Mouse (Mus musculus) myocyte (in vitro differentiated cells): ENCODE data around the gene Cdt1. TPM values are rescaled to one million over a fixed set of nuclear protein-coding genes. Genes with fewer than 3 reads are reported as not detected.

ENCODE experiments used
- H3K27me3 ChIP-seq: one replicate; pipeline ENCODE4 v1.6.1; 2011; ENCODE audit not compliant: control insufficient read depth, insufficient read depth, insufficient read length
- H3K36me3 ChIP-seq: one replicate; pipeline ENCODE4 v1.6.1; 2011; ENCODE audit not compliant: control insufficient read depth, insufficient read depth
- H3K4me2 ChIP-seq: one replicate; pipeline ENCODE4 v1.6.1; 2011; ENCODE audit warnings: low read depth, control low read depth
- H3K4me3 ChIP-seq: one replicate; pipeline ENCODE4 v1.5.1; 2011; ENCODE audit warnings: mild to moderate bottlenecking, control low read depth, moderate library complexity
- H3K79me2 ChIP-seq: one replicate; pipeline ENCODE4 v1.6.1; 2011; ENCODE audit not compliant: control insufficient read depth, insufficient read depth
- H3ac ChIP-seq: one replicate; pipeline ENCODE4 v1.6.1; 2011; ENCODE audit not compliant: control insufficient read depth, insufficient read length
- CEBPB ChIP-seq: IDR thresholded peaks from 2 replicates; pipeline ENCODE4 v1.6.1; 2011; ENCODE audit warnings: mild to moderate bottlenecking, moderate library complexity; ENCODE audit not compliant: poor library complexity, insufficient read depth, severe bottlenecking
- E2F4 ChIP-seq: IDR thresholded peaks from one replicate; pipeline ENCODE4 v1.6.1; 2011; ENCODE audit warnings: mild to moderate bottlenecking, control low read depth, moderate library complexity; ENCODE audit not compliant: insufficient read depth
- MAX ChIP-seq: IDR thresholded peaks from one replicate; pipeline ENCODE4 v1.6.1; 2011; ENCODE audit warnings: low read depth, mild to moderate bottlenecking, control low read depth
- MYOD1 ChIP-seq, 3 experiments: IDR thresholded peaks; one replicate each; pipeline ENCODE4 v1.6.1; 2011; ENCODE audit warnings: control low read depth in 2 of 3, low read depth in 2 of 3, mild to moderate bottlenecking in 2 of 3, moderate library complexity in 1 of 3; ENCODE audit not compliant: insufficient read length in 2 of 3, control insufficient read depth in 1 of 3
- MYOG ChIP-seq, 3 experiments: IDR thresholded peaks; one replicate each; pipeline ENCODE4 v1.6.1; 2011; ENCODE audit warnings: control low read depth in 2 of 3, low read depth in 2 of 3, mild to moderate bottlenecking in 2 of 3; ENCODE audit not compliant: insufficient read length in 2 of 3, control insufficient read depth in 1 of 3, insufficient read depth in 1 of 3
- POLR2A ChIP-seq: IDR thresholded peaks from one replicate; pipeline ENCODE4 v1.6.1; 2011; ENCODE audit warnings: low read depth, mild to moderate bottlenecking, control low read depth, moderate library complexity; ENCODE audit not compliant: insufficient read length
- POLR2AphosphoS2 ChIP-seq: IDR thresholded peaks from one replicate; pipeline ENCODE4 v1.6.1; 2011; ENCODE audit warnings: low read depth, control low read depth; ENCODE audit not compliant: insufficient read length
- REST ChIP-seq: IDR thresholded peaks from one replicate; pipeline ENCODE4 v1.6.1; 2011; ENCODE audit warnings: mild to moderate bottlenecking, control low read depth, moderate library complexity; ENCODE audit not compliant: insufficient read depth, insufficient read length
- SRF ChIP-seq: IDR thresholded peaks from one replicate; pipeline ENCODE4 v1.6.1; 2011; ENCODE audit warnings: low read depth; ENCODE audit not compliant: control insufficient read depth, insufficient read length
- TCF12 ChIP-seq: IDR thresholded peaks from one replicate; pipeline ENCODE4 v1.6.1; 2011; ENCODE audit warnings: mild to moderate bottlenecking, control low read depth; ENCODE audit not compliant: poor library complexity, insufficient read depth, severe bottlenecking
- TCF3 ChIP-seq: IDR thresholded peaks from one replicate; pipeline ENCODE4 v1.6.1; 2011; ENCODE audit warnings: low read depth, control low read depth; ENCODE audit not compliant: insufficient read length
- USF1 ChIP-seq: IDR thresholded peaks from one replicate; pipeline ENCODE4 v1.6.1; 2011; ENCODE audit warnings: low read depth, mild to moderate bottlenecking, control low read depth, moderate library complexity
- polyA plus RNA-seq: library from polyadenylated mRNA; unstranded; fragments of >200 nt; fragmentation: generic; extraction: Trizol; gene quantifications from one replicate; pipeline ENCODE4 v1.2.1, GENCODE M21; 2012; ENCODE audit warnings: missing spikeins

Gene Cdt1
- polyA plus RNA-seq, 1 experiment = 19.7 TPM

DNA sequence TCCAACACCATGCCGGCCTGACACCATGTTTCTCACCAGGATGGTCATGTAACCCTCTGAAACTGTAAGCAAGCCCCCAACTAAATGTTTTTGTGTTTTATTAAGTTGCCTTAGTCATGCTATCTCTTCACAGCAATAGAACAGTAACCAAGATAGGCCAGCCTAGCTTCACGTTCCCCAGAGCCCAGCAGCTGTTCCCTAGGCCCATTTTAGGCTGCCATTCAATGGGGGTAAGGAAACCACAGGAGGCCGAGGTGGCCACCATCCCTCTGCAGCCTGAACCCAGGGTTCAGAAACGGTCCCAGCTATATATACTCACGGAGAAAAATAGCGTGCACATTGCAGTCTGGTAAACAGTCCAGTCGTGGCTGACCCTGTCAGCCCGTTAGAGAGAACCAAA is 23.7 kb upstream of the Cdt1 start:
- H3K79me2 ChIP-seq = peaks cover 100% of the 10 kb centered on the region
- TF ChIP-seq MYOG (IDR thresholded peaks at IDR 0.05; ENCODE audit: control insufficient read depth in 1 of 3, insufficient read depth in 1 of 3, insufficient read length in 2 of 3, low read depth in 2 of 3) = peak in 2 of 3 experiments; percentile 75 to 85
- TF ChIP-seq SRF = peak; percentile 67
- TF ChIP-seq TCF12 = peak; percentile 23
- peak; percentile 55 to 81 (median 67) for TF ChIP-seq MYOD1 (IDR thresholded peaks at IDR 0.05; ENCODE audit: control insufficient read depth in 1 of 3, insufficient read length in 2 of 3, low read depth in 2 of 3)
- no peak for TF ChIP-seq POLR2AphosphoS2
- TF ChIP-seq USF1 = no peak
- H3K36me3 ChIP-seq = peaks cover 6% of the 10 kb centered on the region
- peak overlapping the region; percentile 24 for H3K4me2 ChIP-seq
- H3ac ChIP-seq = no peak overlapping the region
- H3K27me3 ChIP-seq = no peaks in the 10 kb centered on the region
- H3K4me3 ChIP-seq = no peak overlapping the region

DNA sequence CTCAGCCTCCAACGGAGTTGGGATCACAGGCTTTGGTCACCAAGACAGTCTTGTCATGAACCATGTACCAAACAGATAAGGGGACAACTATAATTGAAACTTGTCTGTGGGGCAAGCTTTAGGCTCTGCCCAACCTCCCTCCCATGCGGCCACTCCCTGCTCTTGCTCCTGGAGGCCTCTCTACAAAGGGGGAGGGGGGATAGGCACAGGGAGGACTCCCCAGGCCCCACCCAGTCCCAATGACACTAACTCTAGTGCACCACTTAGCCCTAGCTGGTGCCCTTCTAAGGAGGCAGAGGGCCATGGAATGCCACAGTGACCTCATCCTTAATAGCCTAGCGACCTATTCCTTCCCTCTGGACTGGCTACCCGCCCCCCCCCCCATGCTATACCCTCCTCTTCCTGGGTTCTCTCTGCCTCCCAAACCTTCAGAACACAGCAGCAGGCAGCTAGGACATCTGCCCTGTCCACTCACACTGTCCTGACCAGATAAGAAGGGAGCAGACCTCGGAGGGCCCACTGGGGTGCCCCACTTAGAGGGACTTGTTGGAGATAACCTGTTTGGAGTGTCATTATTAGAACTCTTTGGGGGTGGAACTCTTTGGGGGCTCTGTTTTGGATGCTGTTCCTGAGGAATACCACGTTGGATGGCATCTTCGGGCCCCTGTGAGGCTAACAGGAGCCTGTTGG is 21.6 kb upstream of the Cdt1 start:
- TF ChIP-seq TCF12 (no peak), MYOG (IDR thresholded peaks at IDR 0.05; ENCODE audit: control insufficient read depth in 1 of 3, insufficient read depth in 1 of 3, insufficient read length in 2 of 3, low read depth in 2 of 3) (no peak), SRF (no peak), MAX (no peak), CEBPB (no peak), REST (no peak), USF1 (no peak), E2F4 (no peak), POLR2A (no peak), TCF3 (no peak), POLR2AphosphoS2 (no peak), MYOD1 (IDR thresholded peaks at IDR 0.05; ENCODE audit: control insufficient read depth in 1 of 3, insufficient read length in 2 of 3, low read depth in 2 of 3) (no peak)
- peaks cover 6% of the 10 kb centered on the region for H3K36me3 ChIP-seq
- peak overlapping the region; percentile 97 for H3K4me2 ChIP-seq
- H3K4me3 ChIP-seq = peak overlapping the region; percentile 86
- no peak overlapping the region for H3ac ChIP-seq
- H3K27me3 ChIP-seq = no peaks in the 10 kb centered on the region
- peaks cover 92% of the 10 kb centered on the region for H3K79me2 ChIP-seq

DNA sequence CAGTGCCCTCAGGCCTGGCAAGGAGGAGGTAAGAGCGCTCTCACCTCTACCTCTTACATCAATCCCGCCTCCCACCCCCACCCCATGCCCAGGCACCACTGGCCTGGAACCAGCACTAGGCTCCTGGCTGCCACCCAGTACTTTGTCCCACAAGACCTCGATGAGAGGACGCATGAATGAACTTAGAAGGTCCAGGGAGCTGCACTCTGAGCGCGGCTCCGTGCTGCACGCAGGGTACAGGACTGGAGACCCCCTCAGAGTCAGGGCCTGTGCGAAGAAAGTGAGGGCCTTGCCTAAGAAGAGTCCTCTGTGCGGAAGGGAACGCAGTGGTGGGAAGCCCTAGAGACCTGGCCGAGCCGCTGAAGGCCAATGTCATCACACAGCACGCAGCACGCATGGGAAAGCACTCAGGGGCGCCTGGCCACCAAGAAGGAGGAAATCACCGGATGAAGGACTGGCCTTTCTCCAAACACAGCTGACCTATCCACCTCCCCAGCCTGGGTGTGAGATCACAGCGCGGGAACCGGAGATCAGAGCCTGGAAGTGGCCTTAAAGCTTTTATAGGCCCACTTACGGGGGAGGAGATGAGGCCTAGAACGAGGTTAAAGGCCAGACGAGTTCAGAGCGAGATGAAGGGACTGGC is 20.9 kb upstream of the Cdt1 start:
- peak overlapping the region; percentile 86 for H3K4me3 ChIP-seq
- no peak for TF ChIP-seq TCF12
- no peak for TF ChIP-seq REST
- peak in 1 of 3 experiments; percentile 39 for TF ChIP-seq MYOD1 (IDR thresholded peaks at IDR 0.05; ENCODE audit: control insufficient read depth in 1 of 3, insufficient read length in 2 of 3, low read depth in 2 of 3)
- peak; percentile 28 for TF ChIP-seq POLR2A
- TF ChIP-seq POLR2AphosphoS2 = no peak
- TF ChIP-seq CEBPB = no peak
- no peak for TF ChIP-seq MAX
- TF ChIP-seq SRF = no peak
- TF ChIP-seq MYOG (IDR thresholded peaks at IDR 0.05; ENCODE audit: control insufficient read depth in 1 of 3, insufficient read depth in 1 of 3, insufficient read length in 2 of 3, low read depth in 2 of 3) = no peak
- no peak for TF ChIP-seq E2F4
- no peak for TF ChIP-seq TCF3
- TF ChIP-seq USF1 = no peak
- H3K36me3 ChIP-seq = peaks cover 6% of the 10 kb centered on the region

DNA sequence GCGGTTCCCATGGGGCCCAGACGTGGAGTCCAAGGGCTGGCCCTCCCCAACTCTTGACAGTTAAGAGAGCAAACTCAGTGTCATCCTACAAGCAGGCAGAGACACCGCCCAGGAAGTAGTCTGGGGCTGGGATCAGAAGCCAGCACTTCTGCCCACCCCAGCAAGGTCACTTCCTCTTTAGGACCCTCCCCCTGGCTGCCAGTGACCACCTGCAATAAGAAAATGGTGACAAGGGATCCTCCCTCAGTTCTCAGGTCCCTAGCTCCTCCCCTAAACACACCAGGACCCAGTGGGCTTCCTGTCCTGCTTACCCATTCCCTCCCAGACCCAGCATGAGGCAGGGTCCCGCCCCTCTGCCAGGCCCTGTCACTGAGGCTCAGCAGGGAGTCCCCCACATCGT is 20.0 kb upstream of the Cdt1 start:
- Histone ChIP-seq H3K4me2 (peak overlapping the region; percentile 97), H3K79me2 (peaks cover 76% of the 10 kb centered on the region), H3K4me3 (peak overlapping the region; percentile 86), H3K27me3 (no peaks in the 10 kb centered on the region), H3K36me3 (peaks cover 6% of the 10 kb centered on the region), H3ac (no peak overlapping the region)
- TF ChIP-seq USF1 (no peak), MYOG (IDR thresholded peaks at IDR 0.05; ENCODE audit: control insufficient read depth in 1 of 3, insufficient read depth in 1 of 3, insufficient read length in 2 of 3, low read depth in 2 of 3) (no peak), TCF12 (no peak), REST (no peak), MYOD1 (IDR thresholded peaks at IDR 0.05; ENCODE audit: control insufficient read depth in 1 of 3, insufficient read length in 2 of 3, low read depth in 2 of 3) (no peak), TCF3 (no peak), MAX (no peak), SRF (no peak), E2F4 (no peak), POLR2AphosphoS2 (no peak)

More for the DNA sequence above, 20.9 kb upstream of the Cdt1 start:
- Histone ChIP-seq H3ac (no peak overlapping the region), H3K27me3 (no peaks in the 10 kb centered on the region), H3K4me2 (peak overlapping the region; percentile 97), H3K79me2 (peaks cover 85% of the 10 kb centered on the region)
